Mouse (Mus musculus) small intestine, adult 2 months (tissue): ENCODE measurements around the gene Stk11ip. TPM values are rescaled to one million over a fixed set of nuclear protein-coding genes. Genes with fewer than 3 reads are reported as not detected.
A peak's percentile ranks its signal among the peaks of the same experiment; 100 is the strongest.

Source experiments
- H3K27ac ChIP-seq: fragments of 200-500 bp; 2 replicates; pipeline ENCODE4 v1.5.1; 2012; ENCODE audit warnings: low read depth, low read length, control low read depth, inconsistent platforms; ENCODE audit not compliant: insufficient read depth
- H3K27me3 ChIP-seq: fragments of 200-500 bp; 2 replicates; pipeline ENCODE4 v1.6.1; 2012; ENCODE audit warnings: mild to moderate bottlenecking, moderate library complexity, low read length, inconsistent platforms; ENCODE audit not compliant: control insufficient read depth, insufficient read depth
- H3K36me3 ChIP-seq: fragments of 200-500 bp; 2 replicates; pipeline ENCODE4 v1.6.1; 2012; ENCODE audit warnings: mild to moderate bottlenecking, low read length, control low read depth, inconsistent platforms; ENCODE audit not compliant: control insufficient read depth, insufficient read depth
- H3K4me1 ChIP-seq: fragments of 200-500 bp; 2 replicates; pipeline ENCODE4 v1.6.1; 2012; ENCODE audit warnings: low read length, inconsistent platforms, mixed read lengths; ENCODE audit not compliant: control insufficient read depth, insufficient read depth, insufficient read length
- H3K4me3 ChIP-seq: fragments of 200-500 bp; 2 replicates; pipeline ENCODE4 v1.5.1; 2012; ENCODE audit warnings: low read depth, mild to moderate bottlenecking, control low read depth, inconsistent platforms, low read length, moderate library complexity
- CTCF ChIP-seq: fragments of 200-500 bp; IDR thresholded peaks from 2 replicates; pipeline ENCODE4 v1.5.1; 2012; ENCODE audit warnings: low read depth, mild to moderate bottlenecking, control low read depth, inconsistent platforms, low read length, moderate library complexity, mixed read lengths; ENCODE audit not compliant: insufficient replicate concordance, insufficient read length; ENCODE audit errors: extremely low read depth
- POLR2A ChIP-seq: fragments of 200-500 bp; IDR thresholded peaks from 2 replicates; pipeline ENCODE4 v1.6.1; 2012; ENCODE audit warnings: low read depth, mild to moderate bottlenecking, control low read depth, inconsistent platforms, low read length, moderate library complexity
- WGBS: fragments of 180-500 bp; shearing (Covaris S2); methylation state at CpG from one replicate; pipeline ENCODE4 v1.1.7; 2018; 5-methylcytosine and 5-hydroxymethylcytosine counted together
- polyA plus RNA-seq: library from polyadenylated mRNA; depleted of rRNA; stranded (reverse); fragments of >200 nt; gene quantifications from 2 replicates; pipeline ENCODE4 v1.2.3, GENCODE M21; 2012

The Stk11ip gene
- polyA plus RNA-seq, 1 experiment: 20.5 TPM

DNA sequence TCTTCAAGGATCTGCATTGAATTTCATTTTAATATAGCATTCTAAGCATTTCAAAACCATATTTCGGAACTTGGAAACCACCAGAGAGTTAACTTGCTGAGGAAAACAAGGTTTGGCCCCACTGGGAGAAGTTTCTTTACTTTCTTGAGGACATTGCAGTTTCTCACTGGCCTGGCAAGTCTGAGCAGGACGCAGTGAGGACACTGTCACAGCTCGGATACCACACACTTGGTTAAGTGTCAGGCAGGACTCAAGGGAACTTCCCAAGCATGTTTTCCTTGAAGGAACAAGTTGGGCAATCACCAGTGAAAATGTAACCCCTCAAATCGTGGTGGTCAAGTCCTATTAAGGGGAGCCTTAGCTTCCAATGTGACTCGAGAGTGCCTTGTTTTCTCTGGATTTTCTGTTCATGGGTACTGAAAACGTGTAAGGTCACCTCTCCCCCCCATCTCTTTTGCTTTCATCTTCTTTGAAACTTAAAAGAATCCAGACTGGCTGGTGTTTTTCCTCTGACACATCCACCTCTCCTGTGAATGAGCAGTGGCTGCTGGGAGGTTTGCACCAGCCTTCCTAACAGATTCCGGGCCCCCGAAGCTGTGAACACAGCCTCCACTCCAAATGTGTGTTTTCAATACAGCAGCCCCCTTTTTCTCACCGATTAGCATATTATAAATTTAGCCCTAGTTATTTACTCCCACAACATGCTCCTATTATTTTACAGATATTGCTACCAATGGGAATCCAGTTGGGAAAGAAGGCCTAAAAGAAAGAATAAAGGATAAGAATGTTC, 16.9 kb upstream of the Stk11ip start:
- Histone ChIP-seq H3K27ac (no peak overlapping the region), H3K4me1 (no peaks in the 10 kb centered on the region)
- WGBS: 73% methylated on average over 9 of the region's 9 CpGs

GRCm38 (mm10) chr1:75505159-75505955, 16.0 kb upstream of the Stk11ip start:
- TF ChIP-seq CTCF (no peak), POLR2A (no peak)
- 1% methylated on average over 84 of the region's 84 CpGs for WGBS
- H3K27me3 ChIP-seq: peaks cover 13% of the 10 kb centered on the region
- H3K36me3 ChIP-seq: no peaks in the 10 kb centered on the region
- peak overlapping the region; percentile 66 for H3K4me3 ChIP-seq
- H3K27ac ChIP-seq: no peak overlapping the region
- H3K4me1 ChIP-seq: no peaks in the 10 kb centered on the region

More for the DNA sequence above, 16.9 kb upstream of the Stk11ip start:
- Histone ChIP-seq H3K36me3 (no peaks in the 10 kb centered on the region), H3K27me3 (peaks cover 13% of the 10 kb centered on the region), H3K4me3 (no peak overlapping the region)
- no peak for TF ChIP-seq POLR2A
- no peak for TF ChIP-seq CTCF

DNA sequence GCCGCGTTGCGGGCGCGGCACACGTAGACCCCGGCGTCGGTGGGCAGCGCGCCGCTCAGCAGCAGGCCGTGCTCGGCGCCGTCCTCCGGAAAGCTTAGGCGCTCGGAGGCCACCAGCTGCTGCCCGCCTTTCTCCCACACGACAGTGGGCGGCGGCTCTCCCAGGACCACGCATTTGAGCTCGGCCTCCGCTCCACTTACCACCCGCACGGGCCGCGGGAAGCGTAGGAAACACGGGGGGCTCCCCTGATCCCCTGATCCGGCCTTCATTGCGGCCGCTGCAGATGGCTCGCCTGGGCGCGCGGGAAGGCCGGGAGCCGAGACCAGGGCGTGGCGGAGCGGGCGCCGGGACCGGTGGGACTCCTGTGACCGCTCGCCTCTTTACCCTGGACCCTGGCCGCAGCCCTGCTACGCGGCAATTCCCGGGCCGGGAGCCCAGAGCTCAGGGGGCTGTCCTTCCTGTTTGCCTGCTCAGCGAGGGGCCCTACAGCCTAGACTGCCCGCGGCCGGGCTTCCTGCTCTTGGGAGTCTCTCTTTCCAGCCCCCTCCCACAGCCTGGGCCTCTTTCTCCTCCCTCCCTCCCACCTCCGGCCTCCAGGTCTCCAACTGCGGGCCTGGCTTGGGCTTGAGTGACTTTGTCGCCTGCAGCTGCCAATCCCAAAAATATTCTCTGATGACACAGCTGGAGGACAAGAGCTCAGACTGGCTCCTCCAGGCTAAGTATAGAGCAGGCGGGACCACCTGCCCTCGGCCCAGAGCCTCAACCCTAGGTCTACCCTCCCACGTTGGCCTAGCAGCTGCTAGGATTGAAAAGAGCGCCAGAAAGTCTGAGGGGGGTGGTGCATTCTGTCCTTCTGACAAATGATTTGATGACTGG, 15.1 kb upstream of the Stk11ip start, which contains the start of gene Obsl1:
Gene Obsl1, minus strand, starts transcription at position 497 of the 876 bp plus-strand sequence.
- Histone ChIP-seq H3K36me3 (no peaks in the 10 kb centered on the region), H3K4me3 (peak within 1 kb of the TSS; percentile 66), H3K27ac (no peak within 1 kb of the TSS), H3K4me1 (no peaks in the 10 kb centered on the region), H3K27me3 (peaks cover 13% of the 10 kb centered on the region)
- TF ChIP-seq POLR2A (no peak), CTCF (no peak)
- WGBS: 2% methylated on average over 65 of the region's 65 CpGs

- Histone ChIP-seq H3K4me3 (peak within 1 kb of the TSS; percentile 66), H3K36me3 (no peaks in the 10 kb centered on the region), H3K4me1 (no peaks in the 10 kb centered on the region), H3K27me3 (peaks cover 13% of the 10 kb centered on the region), H3K27ac (no peak within 1 kb of the TSS)
- TF ChIP-seq CTCF (no peak), POLR2A (no peak)
- 73% methylated on average over 10 of the region's 10 CpGs for WGBS
These were observed 14.3 kb upstream of the Stk11ip start, which contains the start of gene Inha for GRCm38 (mm10) chr1:75507006-75507405. Gene Inha, plus strand, starts transcription at chr1:75507077.

DNA sequence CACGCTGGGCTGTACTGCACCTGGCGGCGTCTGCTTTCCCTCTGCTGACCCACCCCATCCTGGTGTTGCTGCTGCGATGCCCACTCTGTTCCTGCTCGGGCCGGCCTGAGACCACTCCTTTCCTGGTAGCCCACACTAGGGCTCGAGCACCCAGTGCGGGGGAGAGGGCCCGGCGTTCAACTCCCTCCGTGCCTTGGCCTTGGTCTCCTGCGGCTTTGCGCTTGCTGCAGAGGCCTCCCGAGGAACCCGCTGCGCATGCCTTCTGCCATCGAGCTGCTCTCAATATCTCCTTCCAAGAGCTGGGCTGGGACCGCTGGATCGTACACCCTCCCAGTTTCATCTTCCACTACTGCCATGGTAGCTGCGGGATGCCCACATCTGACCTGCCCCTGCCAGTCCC, 11.7 kb upstream of the Stk11ip start:
- Histone ChIP-seq H3K27ac (no peak overlapping the region), H3K27me3 (peaks cover 13% of the 10 kb centered on the region)

GRCm38 (mm10) chr1:75510154-75510553, 11.2 kb upstream of the Stk11ip start:
- H3K27me3 ChIP-seq: peaks cover 13% of the 10 kb centered on the region

More for the DNA sequence above, 11.7 kb upstream of the Stk11ip start:
- no peaks in the 10 kb centered on the region for H3K4me1 ChIP-seq
- TF ChIP-seq POLR2A: no peak
- TF ChIP-seq CTCF: no peak
- H3K4me3 ChIP-seq: no peak overlapping the region
- WGBS: 70% methylated on average over 20 of the region's 20 CpGs
- no peaks in the 10 kb centered on the region for H3K36me3 ChIP-seq

More at GRCm38 (mm10) chr1:75510154-75510553, 11.2 kb upstream of the Stk11ip start:
- no peaks in the 10 kb centered on the region for H3K36me3 ChIP-seq
- H3K4me1 ChIP-seq: no peaks in the 10 kb centered on the region
- no peak overlapping the region for H3K4me3 ChIP-seq
- 67% methylated on average over 5 of the region's 5 CpGs for WGBS
- H3K27ac ChIP-seq: no peak overlapping the region
- TF ChIP-seq CTCF (no peak), POLR2A (no peak)
